Mouse (Mus musculus) liver, embryonic 14.5 days (tissue): ENCODE results near the gene Spc25. TPM values are rescaled to one million over a fixed set of nuclear protein-coding genes. Genes with fewer than 3 reads are reported as not detected.

Experiments
- ATAC-seq: fragments of 200-750 bp; cut with Nextera tagmentation; 2 replicates; pipeline ENCODE4 v1.8.0; 2017; ENCODE audit warnings: moderate number of reproducible peaks, mild to moderate bottlenecking, moderate library complexity; ENCODE audit not compliant: insufficient read depth
- DNase-seq, 3 experiments: peaks; one replicate each; pipeline ENCODE4 v3.0.0-alpha.2; 2012 to 2013; ENCODE audit warnings: low read depth in 3 of 3, low spot score in 3 of 3
- H3K27ac ChIP-seq: fragments of 300-500 bp; sonication (generic); 2 replicates; pipeline ENCODE4 v1.5.1; 2014; ENCODE audit warnings: moderate library complexity, mild to moderate bottlenecking, control low read depth, inconsistent platforms
- H3K27me3 ChIP-seq: fragments of 300-500 bp; sonication (generic); 2 replicates; pipeline ENCODE4 v1.6.1; 2014; ENCODE audit warnings: mild to moderate bottlenecking, low read length, moderate library complexity; ENCODE audit not compliant: control insufficient read depth, insufficient read depth
- H3K36me3 ChIP-seq: fragments of 300-500 bp; sonication (generic); replicated peaks from 2 replicates; pipeline ENCODE4 v1.6.1; 2014; ENCODE audit warnings: low read depth; ENCODE audit not compliant: control insufficient read depth, insufficient read depth
- H3K4me1 ChIP-seq, 2 experiments: fragments of 200-500 bp in 1 of 2; fragments of 300-500 bp in 1 of 2; sonication (generic) in 1 of 2; replicated peaks; 2 replicates each; pipeline ENCODE4 v1.6.1; 2012 to 2014; ENCODE audit warnings: antibody characterized with exemption in 1 of 2, inconsistent platforms in 1 of 2, low read length in 1 of 2; ENCODE audit not compliant: control insufficient read depth in 2 of 2, insufficient read depth in 2 of 2
- H3K4me2 ChIP-seq: fragments of 300-500 bp; sonication (generic); 2 replicates; pipeline ENCODE4 v1.6.1; 2014; ENCODE audit warnings: low read depth, mild to moderate bottlenecking, control low read depth, moderate library complexity
- H3K4me3 ChIP-seq, 2 experiments: fragments of 200-500 bp in 1 of 2; fragments of 300-500 bp in 1 of 2; sonication (generic) in 1 of 2; 2 replicates each; pipeline ENCODE4 v1.5.1; 2012 to 2014; ENCODE audit warnings: low read depth in 2 of 2, low read length in 2 of 2, mild to moderate bottlenecking in 2 of 2, control low read depth in 1 of 2, inconsistent platforms in 1 of 2, moderate library complexity in 1 of 2; ENCODE audit not compliant: insufficient read depth in 1 of 2
- H3K9ac ChIP-seq: fragments of 300-500 bp; sonication (generic); replicated peaks from 2 replicates; pipeline ENCODE4 v1.6.1; 2014; ENCODE audit warnings: mild to moderate bottlenecking, control low read depth, moderate library complexity
- H3K9me3 ChIP-seq: fragments of 300-500 bp; sonication (generic); 2 replicates; pipeline ENCODE4 v1.6.1; 2016; ENCODE audit warnings: low read length, mixed read lengths; ENCODE audit not compliant: control insufficient read depth
- CTCF ChIP-seq: IDR thresholded peaks from 2 replicates; pipeline ENCODE4 v1.5.1; 2016; ENCODE audit warnings: antibody characterized with exemption, low read depth, control low read depth
- EP300 ChIP-seq: IDR thresholded peaks from 2 replicates; pipeline ENCODE4 v1.6.1; 2016; ENCODE audit warnings: antibody characterized with exemption, low read depth
- whole genome bisulfite sequencing: fragments of 180-500 bp; shearing (Covaris S2); extraction: QIAGEN DNeasy Blood & Tissue Kit; methylation state at CpG from one replicate; pipeline ENCODE4 v1.1.7; 2014; ENCODE audit not compliant: insufficient replicate concordance; 5-methylcytosine and 5-hydroxymethylcytosine counted together
- polyA plus RNA-seq, 2 experiments: library from polyadenylated mRNA; depleted of rRNA in 1 of 2; stranded (reverse) in 1 of 2; unstranded in 1 of 2; fragments of >200 nt; fragmentation: Nextera tagmentation in 1 of 2; extraction: Ambion mirVana in 1 of 2; gene quantifications; 2 replicates each; pipeline versions ENCODE4 v1.2.1 to v1.2.3; 2012 to 2014

Spc25 gene
- polyA plus RNA-seq, 2 experiments = 50.8 to 148 TPM

GRCm38 (mm10) chr2:69149154-69149553, 56.8 kb downstream of the Spc25 start:
- DNase-seq (no peak), ATAC-seq (no peak)
- TF ChIP-seq EP300 = no peak
- TF ChIP-seq CTCF = no peak
- 60% methylated on average over 10 of the region's 10 CpGs for WGBS
- Histone ChIP-seq H3K9ac (no peak overlapping the region), H3K4me1 (no peaks in the 10 kb centered on the region), H3K9me3 (no peaks in the 10 kb centered on the region), H3K4me3 (no peak overlapping the region), H3K27ac (no peak overlapping the region), H3K27me3 (no peaks in the 10 kb centered on the region), H3K36me3 (no peaks in the 10 kb centered on the region), H3K4me2 (no peak overlapping the region)

- Histone ChIP-seq H3K36me3 (no peaks in the 10 kb centered on the region), H3K9ac (no peak overlapping the region), H3K4me1 (no peaks in the 10 kb centered on the region), H3K27me3 (no peaks in the 10 kb centered on the region), H3K27ac (no peak overlapping the region), H3K4me3 (no peak overlapping the region), H3K9me3 (no peaks in the 10 kb centered on the region), H3K4me2 (no peak overlapping the region)
- DNase-seq (no peak), ATAC-seq (no peak)
- TF ChIP-seq CTCF (no peak), EP300 (no peak)
- 51% methylated on average over 3 of the region's 3 CpGs for WGBS
These were observed 57.3 kb downstream of the Spc25 start for GRCm38 (mm10) chr2:69148691-69149090.

Other genes with a start within 250 kb of the Spc25 start
- 3.4 and 5.0 TPM in 2 replicates for gene Nostrin, start 70.4 kb downstream of the Spc25 start, polyA plus RNA-seq (2012; rRNA removed)
- gene Nostrin, start 70.4 kb downstream of the Spc25 start, polyA plus RNA-seq (2014; fragmentation: Nextera tagmentation; extraction: Ambion mirVana) = 8.2 and 10.0 TPM in 2 replicates
- not detected in 2 replicates for gene G6pc2, start 4.9 kb upstream of the Spc25 start, polyA plus RNA-seq (2012; rRNA removed)
- gene G6pc2, start 4.9 kb upstream of the Spc25 start, polyA plus RNA-seq (2014; fragmentation: Nextera tagmentation; extraction: Ambion mirVana) = not detected in 2 replicates
- gene Abcb11, start 136.4 kb upstream of the Spc25 start, polyA plus RNA-seq (2012; rRNA removed) = 1.9 and 3.5 TPM in 2 replicates
- 4.6 and 8.2 TPM in 2 replicates for gene Abcb11, start 136.4 kb upstream of the Spc25 start, polyA plus RNA-seq (2014; fragmentation: Nextera tagmentation; extraction: Ambion mirVana)
- 0.44 and 0.45 TPM in 2 replicates for gene Dhrs9, start 174.3 kb upstream of the Spc25 start, polyA plus RNA-seq (2012; rRNA removed)
- gene Dhrs9, start 174.3 kb upstream of the Spc25 start, polyA plus RNA-seq (2014; fragmentation: Nextera tagmentation; extraction: Ambion mirVana) = 0.14 and 0.18 TPM in 2 replicates